Mouse (Mus musculus): ENCODE results near the gene Itpr1. TPM values are rescaled to one million over a fixed set of nuclear protein-coding genes. Genes with fewer than 3 reads are reported as not detected.

Itpr1 gene
- polyA plus RNA-seq, 1 experiment from 2014 or later = 10.0 TPM

GRCm38 (mm10) chr6:108217987-108218386, 5.1 kb downstream of the Itpr1 start:
- Histone ChIP-seq H3K4me3 (no peak overlapping the region), H3K27me3 (replicated peaks; ENCODE audit: low read depth, poor library complexity, severe bottlenecking) (no peaks in the 10 kb centered on the region), H3K27ac (replicated peaks) (no peak overlapping the region), H3K36me3 (replicated peaks) (peaks cover 22% of the 10 kb centered on the region), H3K9me3 (no peaks in the 10 kb centered on the region), H3K4me1 (peaks cover 34% of the 10 kb centered on the region)
- WGBS = 78% methylated on average over 3 of the region's 3 CpGs
- no peak for DNase-seq (ENCODE audit: low spot score)

GRCm38 (mm10) chr6:108222435-108222834, 9.5 kb downstream of the Itpr1 start:
- no peaks in the 10 kb centered on the region for H3K27me3 ChIP-seq (replicated peaks; ENCODE audit: low read depth, poor library complexity, severe bottlenecking)
- 69% methylated on average over 5 of the region's 5 CpGs for WGBS
- no peak overlapping the region for H3K27ac ChIP-seq (replicated peaks)

GRCm38 (mm10) chr6:108222875-108223274, 10.0 kb downstream of the Itpr1 start:
- peaks cover 15% of the 10 kb centered on the region for H3K36me3 ChIP-seq (replicated peaks)
- H3K9me3 ChIP-seq = no peaks in the 10 kb centered on the region
- no peak for DNase-seq (ENCODE audit: low spot score)
- 92% methylated on average over 5 of the region's 5 CpGs for WGBS
- no peaks in the 10 kb centered on the region for H3K27me3 ChIP-seq (replicated peaks; ENCODE audit: low read depth, poor library complexity, severe bottlenecking)
- H3K27ac ChIP-seq (replicated peaks) = no peak overlapping the region
- peaks cover 32% of the 10 kb centered on the region for H3K4me1 ChIP-seq
- H3K4me3 ChIP-seq = no peak overlapping the region

More at GRCm38 (mm10) chr6:108222435-108222834, 9.5 kb downstream of the Itpr1 start:
- Histone ChIP-seq H3K9me3 (no peaks in the 10 kb centered on the region), H3K36me3 (replicated peaks) (peaks cover 16% of the 10 kb centered on the region), H3K4me3 (no peak overlapping the region), H3K4me1 (peaks cover 30% of the 10 kb centered on the region)
- DNase-seq (ENCODE audit: low spot score) = no peak

GRCm38 (mm10) chr6:108224361-108224760, 11.5 kb downstream of the Itpr1 start:
- no peaks in the 10 kb centered on the region for H3K27me3 ChIP-seq (replicated peaks; ENCODE audit: low read depth, poor library complexity, severe bottlenecking)
- H3K9me3 ChIP-seq = no peaks in the 10 kb centered on the region
- H3K27ac ChIP-seq (replicated peaks) = no peak overlapping the region
- H3K4me3 ChIP-seq = no peak overlapping the region
- WGBS = 95% methylated on average over 4 of the region's 4 CpGs
- peaks cover 7% of the 10 kb centered on the region; the same call in 1 of the 2 replicates for H3K36me3 ChIP-seq (replicated peaks)
- H3K4me1 ChIP-seq = peaks cover 36% of the 10 kb centered on the region
- DNase-seq (ENCODE audit: low spot score) = no peak

- Histone ChIP-seq H3K4me1 (peaks cover 38% of the 10 kb centered on the region), H3K27me3 (replicated peaks; ENCODE audit: low read depth, poor library complexity, severe bottlenecking) (no peaks in the 10 kb centered on the region), H3K4me3 (no peak overlapping the region), H3K27ac (replicated peaks) (no peak overlapping the region), H3K9me3 (no peaks in the 10 kb centered on the region), H3K36me3 (replicated peaks) (0 out of 2 replicates have a peak, but pooled peaks cover 1% of the 10 kb centered on the region)
- DNase-seq (ENCODE audit: low spot score) = no peak
- 87% methylated on average over 2 of the region's 2 CpGs for WGBS
Measured at GRCm38 (mm10) chr6:108225027-108225426, 12.1 kb downstream of the Itpr1 start.

- no peaks in the 10 kb centered on the region for H3K9me3 ChIP-seq
- peak; percentile 34 for DNase-seq (ENCODE audit: low spot score)
- no peak overlapping the region for H3K4me3 ChIP-seq
- 42% methylated on average over 7 of the region's 7 CpGs for WGBS
- H3K4me1 ChIP-seq = peaks cover 38% of the 10 kb centered on the region
- no peaks in the 10 kb centered on the region for H3K27me3 ChIP-seq (replicated peaks; ENCODE audit: low read depth, poor library complexity, severe bottlenecking)
- H3K36me3 ChIP-seq (replicated peaks) = no peaks in the 10 kb centered on the region
- H3K27ac ChIP-seq (replicated peaks) = no peak overlapping the region; the same call in 1 of the 2 replicates
Measured at GRCm38 (mm10) chr6:108226230-108226629, 13.3 kb downstream of the Itpr1 start.

- no peak overlapping the region for H3K4me3 ChIP-seq
- DNase-seq (ENCODE audit: low spot score) = no peak
- H3K9me3 ChIP-seq = no peaks in the 10 kb centered on the region
- 89% methylated on average over 6 of the region's 6 CpGs for WGBS
- H3K27me3 ChIP-seq (replicated peaks; ENCODE audit: low read depth, poor library complexity, severe bottlenecking) = no peaks in the 10 kb centered on the region
- no peak overlapping the region for H3K27ac ChIP-seq (replicated peaks)
- peaks cover 50% of the 10 kb centered on the region for H3K4me1 ChIP-seq
- H3K36me3 ChIP-seq (replicated peaks) = no peaks in the 10 kb centered on the region
Measured at GRCm38 (mm10) chr6:108227461-108227860, 14.6 kb downstream of the Itpr1 start.

- H3K27ac ChIP-seq (replicated peaks) = no peak overlapping the region
- WGBS = 74% methylated on average over 6 of the region's 6 CpGs
- peaks cover 55% of the 10 kb centered on the region for H3K4me1 ChIP-seq
Measured at GRCm38 (mm10) chr6:108228048-108228447, 15.2 kb downstream of the Itpr1 start.

GRCm38 (mm10) chr6:108228601-108229000, 15.7 kb downstream of the Itpr1 start:
- Histone ChIP-seq H3K36me3 (replicated peaks) (no peaks in the 10 kb centered on the region), H3K4me1 (peaks cover 61% of the 10 kb centered on the region), H3K27ac (replicated peaks) (no peak overlapping the region), H3K4me3 (no peak overlapping the region), H3K27me3 (replicated peaks; ENCODE audit: low read depth, poor library complexity, severe bottlenecking) (no peaks in the 10 kb centered on the region), H3K9me3 (no peaks in the 10 kb centered on the region)
- 24% methylated on average over 2 of the region's 2 CpGs for WGBS
- no peak for DNase-seq (ENCODE audit: low spot score)

More at GRCm38 (mm10) chr6:108228048-108228447, 15.2 kb downstream of the Itpr1 start:
- Histone ChIP-seq H3K4me3 (no peak overlapping the region), H3K9me3 (no peaks in the 10 kb centered on the region), H3K36me3 (replicated peaks) (no peaks in the 10 kb centered on the region), H3K27me3 (replicated peaks; ENCODE audit: low read depth, poor library complexity, severe bottlenecking) (no peaks in the 10 kb centered on the region)
- DNase-seq (ENCODE audit: low spot score) = no peak

- Histone ChIP-seq H3K4me1 (peaks cover 69% of the 10 kb centered on the region), H3K27ac (replicated peaks) (no peak overlapping the region), H3K27me3 (replicated peaks; ENCODE audit: low read depth, poor library complexity, severe bottlenecking) (no peaks in the 10 kb centered on the region), H3K4me3 (no peak overlapping the region), H3K36me3 (replicated peaks) (no peaks in the 10 kb centered on the region), H3K9me3 (no peaks in the 10 kb centered on the region)
- DNase-seq (ENCODE audit: low spot score) = no peak
- WGBS = 92% methylated on average over 3 of the region's 3 CpGs
Measured at GRCm38 (mm10) chr6:108230608-108231007, 17.7 kb downstream of the Itpr1 start.

- Histone ChIP-seq H3K9me3 (no peaks in the 10 kb centered on the region), H3K27me3 (replicated peaks; ENCODE audit: low read depth, poor library complexity, severe bottlenecking) (no peaks in the 10 kb centered on the region), H3K36me3 (replicated peaks) (no peaks in the 10 kb centered on the region), H3K4me3 (no peak overlapping the region), H3K4me1 (peaks cover 75% of the 10 kb centered on the region), H3K27ac (replicated peaks) (no peak overlapping the region)
- DNase-seq (ENCODE audit: low spot score) = no peak
- 71% methylated on average over 11 of the region's 11 CpGs for WGBS
Measured at GRCm38 (mm10) chr6:108231892-108232710, 19.2 kb downstream of the Itpr1 start.

GRCm38 (mm10) chr6:108233070-108233469, 20.2 kb downstream of the Itpr1 start:
- Histone ChIP-seq H3K27ac (replicated peaks) (peak overlapping the region; percentile 45; the same call in 1 of the 2 replicates), H3K9me3 (no peaks in the 10 kb centered on the region), H3K4me1 (peaks cover 77% of the 10 kb centered on the region), H3K36me3 (replicated peaks) (no peaks in the 10 kb centered on the region), H3K27me3 (replicated peaks; ENCODE audit: low read depth, poor library complexity, severe bottlenecking) (no peaks in the 10 kb centered on the region), H3K4me3 (no peak overlapping the region)
- WGBS = 44% methylated on average over 6 of the region's 6 CpGs
- peak; percentile 52 for DNase-seq (ENCODE audit: low spot score)

GRCm38 (mm10) chr6:108234536-108234935, 21.6 kb downstream of the Itpr1 start:
- DNase-seq (ENCODE audit: low spot score) = no peak
- WGBS = 69% methylated on average over 6 of the region's 6 CpGs
- Histone ChIP-seq H3K27me3 (replicated peaks; ENCODE audit: low read depth, poor library complexity, severe bottlenecking) (no peaks in the 10 kb centered on the region), H3K4me1 (peaks cover 82% of the 10 kb centered on the region), H3K27ac (replicated peaks) (peak overlapping the region; percentile 44; the same call in 1 of the 2 replicates), H3K9me3 (no peaks in the 10 kb centered on the region), H3K4me3 (no peak overlapping the region), H3K36me3 (replicated peaks) (no peaks in the 10 kb centered on the region)

All from embryonic facial prominence, embryonic 10.5 days (tissue).